Mouse (Mus musculus) brain, embryonic 14.5 days (tissue): ENCODE measurements around the gene Majin. TPM values are rescaled to one million over a fixed set of nuclear protein-coding genes. Genes with fewer than 3 reads are reported as not detected.
A peak's percentile ranks its signal among the peaks of the same experiment; 100 is the strongest.

Experiments used
- DNase-seq: peaks from one replicate; pipeline ENCODE4 v3.0.0-alpha.2; 2011; ENCODE audit warnings: low read depth
- CTCF ChIP-seq: fragments of 200-500 bp; IDR thresholded peaks from 2 replicates; pipeline ENCODE4 v1.5.1; 2012; ENCODE audit warnings: inconsistent platforms, mild to moderate bottlenecking, moderate library complexity, borderline replicate concordance; ENCODE audit not compliant: insufficient read depth, insufficient read length; ENCODE audit errors: extremely low read depth
- POLR2A ChIP-seq: fragments of 200-500 bp; IDR thresholded peaks from 2 replicates; pipeline ENCODE4 v1.6.1; 2012; ENCODE audit warnings: mild to moderate bottlenecking, inconsistent platforms, borderline replicate concordance; ENCODE audit not compliant: poor library complexity, insufficient read depth, insufficient read length, severe bottlenecking; ENCODE audit errors: extremely low read depth
- polyA plus RNA-seq: library from polyadenylated mRNA; depleted of rRNA; stranded (reverse); fragments of >200 nt; gene quantifications from 2 replicates; pipeline ENCODE4 v1.2.3, GENCODE M21; 2012

The Majin gene
- polyA plus RNA-seq, 1 experiment = not detected

GRCm38 (mm10) chr19:6166750-6167149 is 17.4 kb upstream of the Majin start:
- DNase-seq = no peak
- TF ChIP-seq POLR2A (no peak), CTCF (peak; percentile 15; the same call in 1 of the 2 replicates)

DNA sequence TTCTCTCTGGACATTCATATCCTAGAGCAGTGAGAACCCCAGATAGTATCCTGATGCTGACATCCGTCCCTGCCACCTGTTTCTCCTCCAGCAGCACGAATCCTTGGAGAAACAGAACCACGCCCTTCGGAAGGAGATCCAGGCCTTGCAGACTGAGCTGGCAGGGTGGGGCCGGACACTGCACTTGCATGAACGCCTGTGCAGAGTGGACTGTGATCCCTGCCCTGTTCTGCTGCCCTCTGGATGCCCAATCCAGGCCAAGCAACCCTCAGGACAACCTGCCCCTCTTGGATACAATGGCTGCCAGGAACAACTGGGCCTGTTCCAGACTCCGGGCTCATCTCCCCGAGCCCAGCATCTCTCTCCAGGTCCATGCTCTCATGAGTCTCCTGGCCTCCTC is 13.0 kb upstream of the Majin start:
- DNase-seq = no peak
- TF ChIP-seq POLR2A = no peak

GRCm38 (mm10) chr19:6174771-6175170 is 9.4 kb upstream of the Majin start:
- TF ChIP-seq CTCF (no peak), POLR2A (no peak)

GRCm38 (mm10) chr19:6178775-6179174 is 5.4 kb upstream of the Majin start:
- TF ChIP-seq CTCF = no peak
- no peak for TF ChIP-seq POLR2A

More at GRCm38 (mm10) chr19:6174771-6175170, 9.4 kb upstream of the Majin start:
- DNase-seq = peak; percentile 6

DNA sequence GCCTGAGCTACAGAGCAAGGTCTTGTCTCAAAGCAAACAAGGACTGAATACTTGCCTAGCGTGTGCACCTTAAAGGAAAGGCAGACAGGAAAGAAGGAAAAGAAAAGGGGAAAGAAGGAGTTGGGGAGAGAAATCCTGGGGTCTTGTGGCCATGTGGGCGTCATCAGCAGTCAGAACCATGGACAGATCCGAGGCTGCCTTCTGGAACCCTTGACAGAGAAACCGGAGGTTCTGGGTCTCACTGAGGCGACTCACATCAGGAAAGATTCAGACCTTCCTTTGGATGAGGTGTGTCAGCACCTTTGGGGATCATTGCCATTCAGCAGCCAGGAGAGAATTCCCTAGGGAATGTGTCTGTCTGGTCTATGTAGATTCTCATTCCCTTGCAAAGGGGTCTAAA is 2.6 kb upstream of the Majin start:
- TF ChIP-seq CTCF (no peak), POLR2A (no peak)
- no peak for DNase-seq

More at GRCm38 (mm10) chr19:6178775-6179174, 5.4 kb upstream of the Majin start:
- no peak for DNase-seq

DNA sequence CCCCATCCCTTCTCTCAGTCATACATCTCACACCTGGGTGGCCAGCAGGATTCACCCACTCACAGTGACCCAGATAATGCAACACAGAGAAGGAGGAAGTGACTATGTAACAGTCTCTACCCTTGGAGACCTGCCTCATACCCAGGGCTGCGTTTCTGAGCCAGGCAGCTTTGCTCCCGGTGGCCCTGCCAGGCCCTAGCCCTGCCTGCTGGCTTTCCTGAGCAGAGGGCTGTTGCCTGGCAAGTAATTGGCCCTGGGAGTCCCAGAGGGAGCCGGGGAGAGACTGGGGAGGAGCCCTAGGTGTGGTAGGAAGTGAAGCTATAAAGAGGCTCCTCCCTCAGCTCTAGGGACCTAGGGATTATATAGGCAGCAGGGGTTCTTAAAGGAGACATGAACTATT is 1.7 kb upstream of the Majin start:
- peak; percentile 6 for DNase-seq
- no peak for TF ChIP-seq POLR2A
- no peak for TF ChIP-seq CTCF

DNA sequence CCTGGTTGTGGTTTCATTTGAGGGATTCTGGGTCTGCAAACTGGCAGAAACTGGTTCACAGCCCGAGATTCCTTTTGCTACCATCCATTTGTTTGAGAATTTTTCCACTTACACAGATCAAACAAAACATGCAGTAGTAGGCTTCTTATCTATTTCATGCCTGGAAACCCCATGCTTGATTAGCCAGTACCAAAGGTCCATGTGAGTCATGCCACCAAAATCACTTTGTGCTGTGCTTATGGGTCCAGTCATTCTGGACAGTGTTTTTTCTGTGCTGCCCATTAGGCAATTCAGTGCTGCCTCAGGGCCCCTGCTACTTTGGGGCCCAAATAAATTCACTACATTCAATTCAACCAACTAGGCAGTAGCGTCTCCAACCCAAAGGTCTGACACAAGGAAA is 20.1 kb downstream of the Majin start:
- no peak for DNase-seq
- TF ChIP-seq POLR2A (no peak), CTCF (no peak)

DNA sequence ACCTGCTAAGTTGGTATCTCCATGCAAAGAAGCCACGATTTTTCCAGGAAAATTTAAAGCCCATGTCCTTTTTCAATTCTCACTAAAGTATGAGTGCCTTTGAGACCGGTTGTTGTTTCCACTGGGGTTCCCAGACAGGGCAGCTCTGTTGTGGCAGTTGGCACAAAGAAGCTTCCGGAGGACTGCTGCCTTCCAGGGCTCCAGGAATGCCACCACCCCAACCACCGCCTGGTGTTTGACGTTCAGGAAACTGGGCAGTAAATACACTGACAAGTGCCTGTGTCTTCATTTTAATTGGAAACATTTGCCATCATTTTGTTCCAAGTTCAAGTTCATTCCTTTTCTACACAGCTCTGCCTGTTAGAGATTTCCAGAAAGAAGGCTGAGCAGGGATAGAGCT is 22.5 kb downstream of the Majin start:
- DNase-seq = no peak
- TF ChIP-seq POLR2A = no peak
- TF ChIP-seq CTCF = no peak

DNA sequence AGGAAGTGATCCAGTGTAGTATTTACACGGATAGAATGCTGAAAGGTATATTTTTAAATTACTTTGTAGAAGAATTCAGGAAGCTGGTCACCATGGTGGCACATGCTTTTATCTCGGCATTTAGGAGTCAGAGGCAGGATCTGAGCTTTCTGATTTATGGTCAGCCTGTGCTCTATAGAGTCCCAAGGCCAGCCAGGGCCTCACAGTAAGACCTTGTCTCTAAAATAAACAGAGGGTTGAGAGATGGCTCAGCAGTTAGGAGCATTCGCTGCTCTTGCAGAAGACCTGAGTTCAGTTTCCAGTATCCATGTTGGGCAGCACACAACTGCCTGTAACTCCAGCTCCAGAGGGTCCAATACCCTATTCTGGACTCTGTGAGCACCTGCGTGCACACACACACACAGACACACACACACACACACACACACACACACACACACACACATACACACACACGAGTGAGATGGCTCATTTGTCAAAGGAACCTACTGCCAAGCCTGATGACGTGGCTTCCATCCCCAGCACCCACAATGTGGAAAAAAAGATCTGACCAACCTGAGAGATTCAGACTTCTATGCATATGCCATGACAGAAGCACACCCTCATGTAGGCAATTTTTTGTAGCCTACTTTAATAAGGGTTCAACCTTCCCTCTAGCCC is 32.0 kb downstream of the Majin start:
- TF ChIP-seq POLR2A = no peak
- no peak for TF ChIP-seq CTCF
- DNase-seq = no peak

DNA sequence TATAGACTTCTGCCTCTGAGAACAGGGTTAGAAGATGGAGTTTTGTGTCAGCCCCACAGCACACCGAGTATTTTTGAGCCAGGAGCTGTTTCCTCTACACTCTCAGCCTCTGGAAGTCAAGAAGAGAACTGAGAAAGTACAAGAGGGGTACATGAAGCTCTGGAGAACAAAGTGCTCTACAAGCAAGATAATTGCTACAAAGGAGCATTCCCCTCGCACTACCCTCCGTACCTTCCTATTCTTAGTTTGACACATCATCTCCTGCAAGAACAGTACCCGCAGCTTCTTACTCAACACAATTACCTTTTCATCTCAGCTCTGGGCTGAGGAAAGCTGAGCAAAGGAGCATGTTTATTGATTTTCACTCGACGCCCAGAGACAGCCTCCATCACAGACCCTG is 34.4 kb downstream of the Majin start:
- DNase-seq = peak; percentile 7
- TF ChIP-seq CTCF (no peak), POLR2A (no peak)

DNA sequence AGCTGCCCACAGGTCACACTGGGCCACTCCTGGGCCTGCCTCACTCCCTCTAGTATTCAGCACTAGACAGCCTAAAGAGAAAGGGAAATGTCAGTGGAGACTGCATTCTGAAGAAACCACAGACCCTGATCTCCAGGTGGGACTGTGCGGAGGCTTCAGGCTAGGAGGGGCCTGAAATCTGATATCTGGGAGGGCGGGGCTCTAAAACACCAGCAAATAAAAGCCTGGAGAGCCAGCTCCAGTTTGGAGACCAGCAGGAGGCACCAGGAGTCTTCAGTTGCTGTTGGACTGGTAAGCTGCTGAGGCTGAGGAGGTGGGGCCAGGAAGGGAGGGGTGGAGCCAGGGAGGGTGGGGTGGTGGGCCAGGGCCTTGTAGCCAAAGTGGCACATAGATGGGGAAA is 41.9 kb downstream of the Majin start, which contains the start of gene Gpha2:
Gene Gpha2, plus strand, starts transcription at position 246 of the 400 bp plus-strand sequence.
- no peak for TF ChIP-seq CTCF
- TF ChIP-seq POLR2A = no peak
- peak; percentile 8 for DNase-seq

DNA sequence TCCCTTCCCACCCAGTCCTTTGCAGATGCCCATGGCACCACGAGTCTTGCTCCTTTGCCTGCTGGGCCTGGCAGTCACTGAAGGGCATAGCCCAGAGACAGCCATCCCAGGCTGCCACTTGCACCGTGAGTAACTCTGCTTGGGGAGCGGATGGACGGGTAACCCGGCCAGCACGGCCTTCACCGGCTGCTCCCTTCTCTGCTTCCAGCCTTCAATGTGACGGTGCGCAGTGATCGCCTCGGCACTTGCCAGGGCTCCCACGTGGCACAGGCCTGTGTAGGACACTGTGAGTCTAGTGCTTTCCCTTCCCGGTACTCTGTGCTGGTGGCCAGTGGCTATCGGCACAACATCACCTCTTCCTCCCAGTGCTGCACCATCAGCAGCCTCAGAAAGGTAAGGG is 42.6 kb downstream of the Majin start:
- DNase-seq = no peak
- TF ChIP-seq POLR2A (no peak), CTCF (no peak)
